Mouse (Mus musculus) c-Kit-positive CD71-negative TER-119-negative erythroid progenitor cells, embryonic 14.5 days (primary cell): ENCODE measurements around the gene Emc10.

Experiments
- DNase-seq: peaks from one replicate; pipeline ENCODE4 v3.0.0-alpha.2; 2013; ENCODE audit warnings: low read depth

The Emc10 gene

GRCm38 (mm10) chr7:44484841-44485571 lies 11.3 kb downstream of the Emc10 start:
- DNase-seq: peak; percentile 64

- no peak for DNase-seq
These were observed 12.2 kb downstream of the Emc10 start for GRCm38 (mm10) chr7:44484109-44484508.

GRCm38 (mm10) chr7:44482836-44483435 lies 13.4 kb downstream of the Emc10 start:
- no peak for DNase-seq

GRCm38 (mm10) chr7:44475046-44475614 lies 21.2 kb downstream of the Emc10 start:
- DNase-seq: no peak

- no peak for DNase-seq
These were observed 21.9 kb downstream of the Emc10 start for GRCm38 (mm10) chr7:44474419-44474818.

GRCm38 (mm10) chr7:44472961-44473646 lies 23.2 kb downstream of the Emc10 start:
- no peak for DNase-seq

- DNase-seq: no peak
These were observed 23.8 kb downstream of the Emc10 start for GRCm38 (mm10) chr7:44472558-44472885.

- no peak for DNase-seq
These were observed 24.3 kb downstream of the Emc10 start for GRCm38 (mm10) chr7:44471880-44472557.

- DNase-seq: no peak
These were observed 25.4 kb downstream of the Emc10 start for GRCm38 (mm10) chr7:44470696-44471612.

GRCm38 (mm10) chr7:44469677-44470675 lies 26.4 kb downstream of the Emc10 start:
- no peak for DNase-seq

- no peak for DNase-seq
These were observed 27.6 kb downstream of the Emc10 start for GRCm38 (mm10) chr7:44468644-44469285.

- peak; percentile 94 for DNase-seq
These were observed 28.4 kb downstream of the Emc10 start, which contains the start of gene Josd2 for GRCm38 (mm10) chr7:44467811-44468411. Gene Josd2, plus strand, starts transcription at chr7:44467980.

- DNase-seq: no peak
These were observed 29.4 kb downstream of the Emc10 start for GRCm38 (mm10) chr7:44466888-44467311.

GRCm38 (mm10) chr7:44466006-44466887 lies 30.1 kb downstream of the Emc10 start:
- DNase-seq: no peak

- no peak for DNase-seq
These were observed 31.2 kb downstream of the Emc10 start, which contains the start of gene Aspdh for GRCm38 (mm10) chr7:44465111-44465510. Gene Aspdh, plus strand, starts transcription at chr7:44465391.

- no peak for DNase-seq
These were observed 31.8 kb downstream of the Emc10 start for GRCm38 (mm10) chr7:44464511-44464910.

- DNase-seq: no peak
These were observed 32.6 kb downstream of the Emc10 start for GRCm38 (mm10) chr7:44463556-44464225.
